Mouse (Mus musculus): ENCODE data around the gene Ldah. TPM values are rescaled to one million over a fixed set of nuclear protein-coding genes. Genes with fewer than 3 reads are reported as not detected.

Ldah gene
- polyA plus RNA-seq, 1 experiment = 0.23 TPM

- Histone ChIP-seq H3K36me3 (ENCODE audit: control insufficient read depth) (peaks cover 5% of the 10 kb centered on the region), H3K4me1 (ENCODE audit: control insufficient read depth) (peaks cover 6% of the 10 kb centered on the region), H3K4me3 (replicated peaks) (no peak overlapping the region), H3K27me3 (ENCODE audit: control insufficient read depth) (no peaks in the 10 kb centered on the region), H3K9me3 (ENCODE audit: control insufficient read depth, low read length) (no peaks in the 10 kb centered on the region)
- TF ChIP-seq GATA1 (IDR thresholded peaks at IDR 0.05; ENCODE audit: low read length) (no peak), TAL1 (IDR thresholded peaks at IDR 0.05; ENCODE audit: low read length) (no peak)
These were observed 61.7 kb downstream of the Ldah start for GRCm38 (mm10) chr12:8269627-8270026.

- TF ChIP-seq TAL1 (IDR thresholded peaks at IDR 0.05; ENCODE audit: low read length) = no peak
- TF ChIP-seq GATA1 (IDR thresholded peaks at IDR 0.05; ENCODE audit: low read length) = no peak
- Histone ChIP-seq H3K4me3 (replicated peaks) (no peak overlapping the region), H3K4me1 (ENCODE audit: control insufficient read depth) (peaks cover 6% of the 10 kb centered on the region), H3K36me3 (ENCODE audit: control insufficient read depth) (peaks cover 5% of the 10 kb centered on the region), H3K27me3 (ENCODE audit: control insufficient read depth) (no peaks in the 10 kb centered on the region), H3K9me3 (ENCODE audit: control insufficient read depth, low read length) (no peaks in the 10 kb centered on the region)
These were observed 63.5 kb downstream of the Ldah start for GRCm38 (mm10) chr12:8271405-8271804.

GRCm38 (mm10) chr12:8273471-8274171 lies 65.7 kb downstream of the Ldah start:
- TF ChIP-seq TAL1 (IDR thresholded peaks at IDR 0.05; ENCODE audit: low read length) (no peak), GATA1 (IDR thresholded peaks at IDR 0.05; ENCODE audit: low read length) (no peak)
- no peaks in the 10 kb centered on the region for H3K27me3 ChIP-seq (ENCODE audit: control insufficient read depth)
- H3K4me3 ChIP-seq (replicated peaks) = no peak overlapping the region
- no peaks in the 10 kb centered on the region for H3K9me3 ChIP-seq (ENCODE audit: control insufficient read depth, low read length)
- H3K36me3 ChIP-seq (ENCODE audit: control insufficient read depth) = peaks cover 10% of the 10 kb centered on the region
- peaks cover 6% of the 10 kb centered on the region for H3K4me1 ChIP-seq (ENCODE audit: control insufficient read depth)

GRCm38 (mm10) chr12:8275424-8275823 lies 67.5 kb downstream of the Ldah start:
- H3K27me3 ChIP-seq (ENCODE audit: control insufficient read depth) = no peaks in the 10 kb centered on the region
- H3K36me3 ChIP-seq (ENCODE audit: control insufficient read depth) = peaks cover 11% of the 10 kb centered on the region
- no peak overlapping the region for H3K4me3 ChIP-seq (replicated peaks)
- H3K9me3 ChIP-seq (ENCODE audit: control insufficient read depth, low read length) = no peaks in the 10 kb centered on the region
- peaks cover 6% of the 10 kb centered on the region for H3K4me1 ChIP-seq (ENCODE audit: control insufficient read depth)
- TF ChIP-seq GATA1 (IDR thresholded peaks at IDR 0.05; ENCODE audit: low read length) (no peak), TAL1 (IDR thresholded peaks at IDR 0.05; ENCODE audit: low read length) (no peak)

DNA sequence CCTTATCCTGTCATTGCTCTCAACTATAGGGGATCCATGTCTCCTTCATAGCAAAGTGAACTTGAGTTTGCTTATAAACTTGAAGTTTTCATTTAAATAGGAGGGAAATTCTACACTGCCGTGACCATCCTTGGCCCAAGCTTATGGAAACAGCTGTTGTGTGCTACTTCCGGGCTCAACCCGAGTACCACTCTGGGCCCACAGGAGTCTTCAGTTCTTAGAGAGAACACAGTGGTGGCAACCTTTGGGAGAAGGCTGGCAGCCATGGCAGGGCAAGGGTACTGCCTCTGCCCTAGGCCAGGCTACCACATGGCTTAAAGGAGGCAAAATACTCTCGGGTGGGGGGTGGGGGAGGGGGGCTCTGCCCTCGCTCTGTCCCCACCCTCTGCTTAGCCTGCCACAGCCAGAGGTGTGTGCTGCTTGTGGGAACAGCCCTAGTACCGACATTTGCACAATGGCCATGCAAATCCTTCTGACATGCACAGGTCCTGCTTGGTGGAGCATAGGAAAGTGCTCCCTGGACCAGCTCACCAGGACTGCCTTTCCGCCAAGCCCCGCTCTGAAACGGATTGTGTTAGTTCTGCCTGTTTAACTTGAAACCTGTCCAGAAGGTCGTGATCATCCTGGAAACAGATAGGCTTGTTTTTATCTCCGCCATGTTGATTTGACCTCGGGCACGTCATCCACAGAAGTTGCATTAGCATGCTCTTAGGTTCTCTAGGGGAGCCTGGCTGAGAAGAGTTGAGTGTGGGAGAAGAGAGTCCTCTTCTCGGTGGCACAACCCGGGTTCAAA lies 73.5 kb downstream of the Ldah start:
- no peak overlapping the region for H3K4me3 ChIP-seq (replicated peaks)
- H3K4me1 ChIP-seq (ENCODE audit: control insufficient read depth) = no peaks in the 10 kb centered on the region
- no peaks in the 10 kb centered on the region for H3K27me3 ChIP-seq (ENCODE audit: control insufficient read depth)
- H3K36me3 ChIP-seq (ENCODE audit: control insufficient read depth) = peaks cover 23% of the 10 kb centered on the region
- H3K9me3 ChIP-seq (ENCODE audit: control insufficient read depth, low read length) = no peaks in the 10 kb centered on the region
- TF ChIP-seq TAL1 (IDR thresholded peaks at IDR 0.05; ENCODE audit: low read length) (no peak), GATA1 (IDR thresholded peaks at IDR 0.05; ENCODE audit: low read length) (no peak)

GRCm38 (mm10) chr12:8287970-8288369 lies 80.1 kb downstream of the Ldah start:
- H3K27me3 ChIP-seq (ENCODE audit: control insufficient read depth) = no peaks in the 10 kb centered on the region
- no peak overlapping the region for H3K4me3 ChIP-seq (replicated peaks)
- H3K36me3 ChIP-seq (ENCODE audit: control insufficient read depth) = peaks cover 7% of the 10 kb centered on the region
- no peak for TF ChIP-seq GATA1 (IDR thresholded peaks at IDR 0.05; ENCODE audit: low read length)
- no peaks in the 10 kb centered on the region for H3K4me1 ChIP-seq (ENCODE audit: control insufficient read depth)
- no peaks in the 10 kb centered on the region for H3K9me3 ChIP-seq (ENCODE audit: control insufficient read depth, low read length)

DNA sequence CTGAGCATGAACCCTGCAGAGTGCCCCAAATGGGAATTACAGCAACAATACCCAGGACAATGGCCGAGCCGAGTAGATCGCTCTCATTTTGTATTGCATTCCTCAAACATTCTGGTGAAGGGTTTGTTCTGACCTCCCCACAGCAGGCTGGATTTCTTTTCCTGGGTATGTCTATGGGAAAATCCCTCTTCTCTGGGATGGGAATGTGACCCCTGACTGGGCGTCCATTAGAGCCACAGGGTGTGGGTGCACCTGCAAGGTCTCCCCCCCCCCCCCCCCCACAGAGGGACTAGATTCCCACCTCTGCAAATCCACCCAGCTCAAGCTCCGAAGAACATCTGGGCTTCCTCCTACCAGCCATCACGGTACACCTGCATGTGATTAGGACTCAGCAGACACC lies 81.2 kb downstream of the Ldah start:
- no peak overlapping the region for H3K4me3 ChIP-seq (replicated peaks)
- no peak for TF ChIP-seq TAL1 (IDR thresholded peaks at IDR 0.05; ENCODE audit: low read length)
- TF ChIP-seq GATA1 (IDR thresholded peaks at IDR 0.05; ENCODE audit: low read length) = no peak
- H3K27me3 ChIP-seq (ENCODE audit: control insufficient read depth) = no peaks in the 10 kb centered on the region
- H3K36me3 ChIP-seq (ENCODE audit: control insufficient read depth) = peaks cover 4% of the 10 kb centered on the region
- no peaks in the 10 kb centered on the region for H3K9me3 ChIP-seq (ENCODE audit: control insufficient read depth, low read length)
- H3K4me1 ChIP-seq (ENCODE audit: control insufficient read depth) = no peaks in the 10 kb centered on the region

DNA sequence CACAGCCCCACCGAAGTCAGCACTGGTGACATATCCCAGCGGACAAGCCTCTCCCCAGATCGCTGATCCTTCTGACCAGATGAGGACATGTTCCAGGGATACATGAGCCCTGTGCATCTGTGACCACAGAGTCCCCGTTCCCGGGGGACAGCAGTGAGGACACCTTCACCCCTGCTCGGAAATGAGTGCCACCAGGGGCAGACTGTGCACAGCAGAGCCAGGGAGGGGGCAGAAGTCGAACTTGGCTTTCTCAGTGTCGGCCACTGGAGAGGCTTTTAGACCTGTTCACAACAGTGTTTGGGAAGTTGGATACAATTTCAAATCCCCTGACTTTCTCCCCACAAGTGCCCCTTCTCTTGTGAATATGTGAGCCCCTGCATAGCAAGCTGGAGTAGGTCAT lies 81.6 kb downstream of the Ldah start:
- Histone ChIP-seq H3K4me3 (replicated peaks) (no peak overlapping the region), H3K36me3 (ENCODE audit: control insufficient read depth) (peaks cover 1% of the 10 kb centered on the region), H3K27me3 (ENCODE audit: control insufficient read depth) (no peaks in the 10 kb centered on the region), H3K9me3 (ENCODE audit: control insufficient read depth, low read length) (no peaks in the 10 kb centered on the region), H3K4me1 (ENCODE audit: control insufficient read depth) (no peaks in the 10 kb centered on the region)
- no peak for TF ChIP-seq GATA1 (IDR thresholded peaks at IDR 0.05; ENCODE audit: low read length)
- TF ChIP-seq TAL1 (IDR thresholded peaks at IDR 0.05; ENCODE audit: low read length) = no peak

- TF ChIP-seq GATA1 (IDR thresholded peaks at IDR 0.05; ENCODE audit: low read length) (no peak), TAL1 (IDR thresholded peaks at IDR 0.05; ENCODE audit: low read length) (no peak)
- Histone ChIP-seq H3K9me3 (ENCODE audit: control insufficient read depth, low read length) (no peaks in the 10 kb centered on the region), H3K4me3 (replicated peaks) (no peak overlapping the region), H3K36me3 (ENCODE audit: control insufficient read depth) (no peaks in the 10 kb centered on the region), H3K4me1 (ENCODE audit: control insufficient read depth) (no peaks in the 10 kb centered on the region), H3K27me3 (ENCODE audit: control insufficient read depth) (peaks cover 15% of the 10 kb centered on the region)
These were observed 83.4 kb downstream of the Ldah start for GRCm38 (mm10) chr12:8291157-8291853.
